Mouse (Mus musculus): ENCODE measurements at regions not wholly inside any gene's neighbourhood (a gene's known extent, or its start where the extent isn't known, plus 50 kb on each side); places are given as distances from the start of the nearest gene placed in this dataset.

DNA sequence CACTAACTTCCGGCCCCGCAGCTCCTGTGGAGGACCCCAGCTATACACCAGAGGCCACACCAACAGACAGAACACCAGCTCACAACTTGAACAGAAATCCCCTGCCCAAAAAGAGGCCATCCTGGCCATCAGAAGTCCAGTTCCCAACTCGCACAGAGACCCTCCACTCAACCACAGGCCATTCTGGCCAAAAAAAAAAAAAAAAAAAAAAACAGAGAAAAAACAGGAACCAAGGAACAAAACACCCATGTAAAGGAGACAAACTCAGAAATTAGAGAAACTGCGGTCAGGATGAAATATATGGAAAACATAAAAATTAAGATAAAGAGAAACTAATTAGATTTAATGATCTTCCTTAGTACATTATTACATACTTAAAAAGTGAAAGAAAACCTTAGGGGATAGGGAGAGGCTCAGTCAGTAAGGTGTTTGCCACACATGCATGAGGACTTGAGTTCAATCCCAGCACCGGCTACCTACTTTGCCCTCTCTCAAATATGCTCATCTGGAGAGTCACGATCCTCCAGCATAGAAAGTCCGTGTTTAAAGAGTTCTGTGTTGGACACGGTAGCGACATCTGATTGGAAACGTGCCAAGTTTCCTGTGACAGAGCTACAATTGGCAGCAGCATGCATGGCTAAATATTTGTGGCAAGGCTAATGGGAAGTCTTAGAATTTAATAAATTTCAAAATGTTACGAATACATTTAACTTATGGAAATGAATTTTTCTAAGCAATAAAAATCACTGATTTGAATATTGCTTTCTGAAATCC lies 51.9 kb upstream of the Pde7b start:
- ATAC-seq (ENCODE audit: low read depth) (no peak), DNase-seq (no peak)
- Histone ChIP-seq H3K36me3 (no peaks in the 10 kb centered on the region), H3K9me3 (replicated peaks) (no peaks in the 10 kb centered on the region), H3K4me3 (replicated peaks) (no peak overlapping the region), H3K9ac (no peak overlapping the region), H3K4me1 (replicated peaks) (no peaks in the 10 kb centered on the region), H3K4me2 (no peak overlapping the region), H3K27ac (no peak overlapping the region), H3K27me3 (no peaks in the 10 kb centered on the region)
- WGBS (ENCODE audit: insufficient replicate concordance): 62% methylated on average over 11 of the region's 11 CpGs

DNA sequence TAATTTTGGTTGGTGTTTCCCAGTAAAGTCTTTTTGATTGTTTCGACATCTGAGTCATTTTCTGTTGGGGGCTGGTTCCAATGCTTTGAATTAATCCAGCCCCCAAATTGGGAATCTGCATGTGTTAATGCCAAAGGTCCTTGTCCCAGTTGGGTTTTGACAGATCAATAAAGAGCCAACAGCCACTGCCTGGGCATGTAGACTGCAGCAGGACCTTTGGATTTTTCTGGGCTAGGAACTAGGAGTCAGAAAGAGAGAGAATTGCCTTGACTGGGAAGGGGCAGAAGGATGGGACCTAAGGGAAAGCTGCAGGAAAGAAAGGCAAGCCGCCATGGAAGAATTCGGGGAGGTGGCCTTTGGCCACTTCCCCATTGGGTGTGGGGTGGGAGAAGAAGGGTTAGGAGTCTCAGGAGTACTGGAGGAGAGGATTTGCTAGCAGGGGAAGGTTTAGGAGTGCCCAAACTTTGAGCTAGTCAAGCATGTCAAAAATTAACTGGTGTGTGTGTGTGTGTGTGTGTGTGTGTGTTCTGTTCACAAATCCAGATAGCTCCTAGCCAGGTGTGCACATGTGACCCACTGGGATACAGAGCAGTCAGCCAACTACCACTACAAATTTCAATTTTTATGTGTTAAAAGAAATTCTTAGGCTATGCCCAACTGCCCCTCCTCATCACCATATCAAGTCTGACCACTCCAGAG lies 51.0 kb upstream of the Pde7b start:
- no peak overlapping the region for H3K4me2 ChIP-seq
- WGBS (ENCODE audit: insufficient replicate concordance): 74% methylated on average over 3 of the region's 3 CpGs
- H3K36me3 ChIP-seq: no peaks in the 10 kb centered on the region
- H3K4me3 ChIP-seq (replicated peaks): no peak overlapping the region
- no peaks in the 10 kb centered on the region for H3K27me3 ChIP-seq
- H3K9me3 ChIP-seq (replicated peaks): no peaks in the 10 kb centered on the region
- no peak overlapping the region for H3K9ac ChIP-seq
- no peaks in the 10 kb centered on the region for H3K4me1 ChIP-seq (replicated peaks)
- no peak overlapping the region for H3K27ac ChIP-seq
- DNase-seq (no peak), ATAC-seq (ENCODE audit: low read depth) (no peak)

All from liver, embryonic 13.5 days (tissue).